Mouse (Mus musculus): ENCODE results near the gene Acsm2. TPM values are rescaled to one million over a fixed set of nuclear protein-coding genes. Genes with fewer than 3 reads are reported as not detected.

Gene Acsm2
- polyA plus RNA-seq, 1 experiment, result not detected

GRCm38 (mm10) chr7:119617593-119617992 is 63.5 kb downstream of the Acsm2 start:
- no peak for DNase-seq (ENCODE audit: low read depth)
- no peak for TF ChIP-seq CTCF (IDR thresholded peaks at IDR 0.05; ENCODE audit: borderline replicate concordance, extremely low read depth, insufficient read depth, insufficient read length)

GRCm38 (mm10) chr7:119618209-119618935 is 64.2 kb downstream of the Acsm2 start:
- DNase-seq (ENCODE audit: low read depth), result no peak
- TF ChIP-seq CTCF (IDR thresholded peaks at IDR 0.05; ENCODE audit: borderline replicate concordance, extremely low read depth, insufficient read depth, insufficient read length), result no peak
- no peak for TF ChIP-seq POLR2A (IDR thresholded peaks at IDR 0.05; ENCODE audit: borderline replicate concordance, extremely low read depth, insufficient read depth, insufficient read length, poor library complexity, severe bottlenecking)

- no peak for TF ChIP-seq POLR2A (IDR thresholded peaks at IDR 0.05; ENCODE audit: borderline replicate concordance, extremely low read depth, insufficient read depth, insufficient read length, poor library complexity, severe bottlenecking)
- no peak for TF ChIP-seq CTCF (IDR thresholded peaks at IDR 0.05; ENCODE audit: borderline replicate concordance, extremely low read depth, insufficient read depth, insufficient read length)
- DNase-seq (ENCODE audit: low read depth), result no peak
Observed at GRCm38 (mm10) chr7:119620157-119620556, 66.0 kb downstream of the Acsm2 start.

GRCm38 (mm10) chr7:119638773-119639172 is 84.6 kb downstream of the Acsm2 start:
- TF ChIP-seq POLR2A (IDR thresholded peaks at IDR 0.05; ENCODE audit: borderline replicate concordance, extremely low read depth, insufficient read depth, insufficient read length, poor library complexity, severe bottlenecking), result no peak
- no peak for TF ChIP-seq CTCF (IDR thresholded peaks at IDR 0.05; ENCODE audit: borderline replicate concordance, extremely low read depth, insufficient read depth, insufficient read length)

GRCm38 (mm10) chr7:119642307-119642706 is 88.2 kb downstream of the Acsm2 start:
- TF ChIP-seq CTCF (IDR thresholded peaks at IDR 0.05; ENCODE audit: borderline replicate concordance, extremely low read depth, insufficient read depth, insufficient read length) (no peak), POLR2A (IDR thresholded peaks at IDR 0.05; ENCODE audit: borderline replicate concordance, extremely low read depth, insufficient read depth, insufficient read length, poor library complexity, severe bottlenecking) (no peak)
- no peak for DNase-seq (ENCODE audit: low read depth)

More at GRCm38 (mm10) chr7:119638773-119639172, 84.6 kb downstream of the Acsm2 start:
- no peak for DNase-seq (ENCODE audit: low read depth)

Other genes starting within 250 kb of the Acsm2 start
- not detected in 2 replicates for gene Gp2, start 95.1 kb upstream of the Acsm2 start, polyA plus RNA-seq (2012; rRNA removed)
- gene Umod, start 75.1 kb upstream of the Acsm2 start, polyA plus RNA-seq (2012; rRNA removed), result not detected in 2 replicates
- gene Acsm5, start 34.9 kb upstream of the Acsm2 start, polyA plus RNA-seq (2012; rRNA removed), result not detected in 2 replicates
- 0.22 TPM in 1 of 2 replicates, not detected in the other for gene Pdilt, start 30.9 kb upstream of the Acsm2 start, polyA plus RNA-seq (2012; rRNA removed)
- gene Acsm1, start 52.7 kb downstream of the Acsm2 start, polyA plus RNA-seq (2012; rRNA removed), result not detected in 2 replicates
- not detected in 2 replicates for gene Acsm4, start 135.7 kb downstream of the Acsm2 start, polyA plus RNA-seq (2012; rRNA removed)
- gene Thumpd1, start 166.5 kb downstream of the Acsm2 start, polyA plus RNA-seq (2012; rRNA removed), result 47.0 and 48.5 TPM in 2 replicates
- 0.08 TPM in 1 of 2 replicates, not detected in the other for gene Acsm3, start 206.6 kb downstream of the Acsm2 start, polyA plus RNA-seq (2012; rRNA removed)
- 22.6 and 24.6 TPM in 2 replicates for gene Rexo5, start 239.7 kb downstream of the Acsm2 start, polyA plus RNA-seq (2012; rRNA removed)
- 11.9 and 12.5 TPM in 2 replicates for gene Eri2, start 239.7 kb downstream of the Acsm2 start, polyA plus RNA-seq (2012; rRNA removed)